Mouse (Mus musculus) lung, postnatal 0 days (tissue): Measurements from ENCODE around the gene Gm20388.

Source experiments
- CTCF ChIP-seq: IDR thresholded peaks from 2 replicates; pipeline ENCODE4 v1.5.1; 2016; ENCODE audit warnings: antibody characterized with exemption, mild to moderate bottlenecking
- EP300 ChIP-seq: IDR thresholded peaks from 2 replicates; pipeline ENCODE4 v1.6.1; 2016; ENCODE audit warnings: antibody characterized with exemption, mild to moderate bottlenecking, control low read depth

- no peak for TF ChIP-seq CTCF
- TF ChIP-seq EP300: no peak
Observed at GRCm38 (mm10) chr8:123624274-123624673, 3713.6 kb downstream of the Gm20388 start.
